Mouse (Mus musculus) midbrain, embryonic 11.5 days (tissue): ENCODE measurements around the gene Dvl3. TPM values are rescaled to one million over a fixed set of nuclear protein-coding genes. Genes with fewer than 3 reads are reported as not detected.

Source experiments
- ATAC-seq: fragments of 200-750 bp; cut with Nextera tagmentation; 2 replicates; pipeline ENCODE4 v1.8.0; 2017; ENCODE audit warnings: moderate TSS enrichment, moderate library complexity; ENCODE audit not compliant: low FRiP score
- DNase-seq: peaks from one replicate; pipeline ENCODE4 v3.0.0; 2015; ENCODE audit warnings: low spot score; ENCODE audit errors: missing footprints
- H3K27ac ChIP-seq: fragments of 300-500 bp; sonication (generic); 2 replicates; pipeline ENCODE4 v1.5.1; 2014; ENCODE audit warnings: low read depth, low read length
- H3K27me3 ChIP-seq: fragments of 300-500 bp; sonication (generic); 2 replicates; pipeline ENCODE4 v1.6.1; 2014; ENCODE audit warnings: mild to moderate bottlenecking, low read length, moderate library complexity, mixed read lengths; ENCODE audit not compliant: control insufficient read depth, insufficient read depth
- H3K36me3 ChIP-seq: fragments of 300-500 bp; sonication (generic); 2 replicates; pipeline ENCODE4 v1.6.1; 2014; ENCODE audit warnings: mild to moderate bottlenecking, low read length, moderate library complexity, mixed read lengths; ENCODE audit not compliant: control insufficient read depth, insufficient read depth
- H3K4me1 ChIP-seq: fragments of 300-500 bp; sonication (generic); 2 replicates; pipeline ENCODE4 v1.6.1; 2014; ENCODE audit warnings: low read length; ENCODE audit not compliant: control insufficient read depth, insufficient read depth
- H3K4me2 ChIP-seq: fragments of 300-500 bp; sonication (generic); 2 replicates; pipeline ENCODE4 v1.6.1; 2014; ENCODE audit warnings: mild to moderate bottlenecking, moderate library complexity
- H3K4me3 ChIP-seq: fragments of 300-500 bp; sonication (generic); 2 replicates; pipeline ENCODE4 v1.5.1; 2014; ENCODE audit warnings: low read depth, low read length
- H3K9ac ChIP-seq: fragments of 300-500 bp; sonication (generic); 2 replicates; pipeline ENCODE4 v1.6.1; 2014; ENCODE audit warnings: low read length
- H3K9me3 ChIP-seq: fragments of 300-500 bp; sonication (generic); 2 replicates; pipeline ENCODE4 v1.6.1; 2016; ENCODE audit warnings: low read length; ENCODE audit not compliant: control insufficient read depth
- WGBS: fragments of 180-500 bp; shearing (Covaris S2); extraction: QIAGEN DNeasy Blood & Tissue Kit; methylation state at CpG from one replicate; pipeline ENCODE4 v1.1.7; 2014; 5-methylcytosine and 5-hydroxymethylcytosine counted together
- polyA plus RNA-seq: library from polyadenylated mRNA; unstranded; fragments of >200 nt; fragmentation: Nextera tagmentation; extraction: Ambion mirVana; gene quantifications from 2 replicates; pipeline ENCODE4 v1.2.1, GENCODE M21; 2014

Gene Dvl3
- polyA plus RNA-seq, 1 experiment from 2014 or later, result 47.7 TPM

DNA sequence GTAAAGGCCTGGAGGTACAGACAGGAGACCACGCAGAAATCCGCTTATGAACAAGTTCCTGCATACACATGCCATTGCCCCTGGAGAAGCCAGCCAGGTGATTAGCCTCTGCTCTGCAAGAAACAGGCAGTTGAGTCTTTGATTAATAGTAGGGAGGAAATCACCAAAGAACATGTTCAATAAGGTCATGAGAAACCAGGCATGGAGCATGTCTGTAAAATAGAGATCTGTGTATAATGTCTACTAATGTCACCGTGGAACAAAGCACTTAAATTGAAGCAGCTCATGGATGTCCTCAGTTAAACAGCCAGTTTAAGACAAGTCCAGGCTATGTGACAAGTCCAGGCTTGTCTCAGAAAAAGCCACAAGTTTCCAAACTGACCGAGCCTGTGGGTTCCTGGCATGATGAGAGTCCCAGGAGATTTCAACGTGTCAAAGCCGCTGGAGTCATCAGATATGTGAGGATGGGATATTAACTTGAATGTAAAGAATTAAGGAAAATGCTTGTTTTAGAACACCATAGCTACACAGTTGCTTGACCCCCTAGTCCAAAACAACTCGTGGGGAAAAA lies 5.4 kb upstream of the Dvl3 start:
- no peak for DNase-seq
- 0 out of 2 replicates have a peak, but pooled peaks cover under 1% of the 10 kb centered on the region for H3K4me1 ChIP-seq
- H3K9ac ChIP-seq, result no peak overlapping the region
- no peak for ATAC-seq
- H3K9me3 ChIP-seq, result no peaks in the 10 kb centered on the region
- H3K36me3 ChIP-seq, result peaks cover 34% of the 10 kb centered on the region
- no peak overlapping the region for H3K27ac ChIP-seq
- H3K4me3 ChIP-seq, result no peak overlapping the region
- 94% methylated on average over 7 of the region's 7 CpGs for WGBS
- no peak overlapping the region for H3K4me2 ChIP-seq
- no peaks in the 10 kb centered on the region for H3K27me3 ChIP-seq

DNA sequence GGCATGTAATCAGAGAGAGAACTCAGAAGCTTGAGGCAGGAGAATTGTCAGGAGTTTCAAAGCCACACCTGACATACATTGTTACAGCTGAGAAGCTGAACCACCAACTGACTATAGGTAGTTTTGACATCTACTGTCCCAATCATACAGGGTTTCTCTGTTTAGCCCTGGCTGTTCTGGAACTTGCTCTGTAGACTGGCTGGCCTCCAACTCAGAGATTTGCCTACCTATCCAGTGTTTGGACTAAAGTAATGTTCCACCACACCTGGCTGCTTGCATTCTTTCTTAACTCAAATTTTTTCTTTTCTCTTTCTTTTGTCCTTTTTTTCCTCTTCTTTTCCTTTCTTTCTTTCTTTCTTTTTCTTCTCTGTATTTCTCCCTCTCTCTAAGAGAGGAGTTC lies 750 bp upstream of the Dvl3 start:
- H3K36me3 ChIP-seq, result peaks cover 3% of the 10 kb centered on the region; the same call in 1 of the 2 replicates

DNA sequence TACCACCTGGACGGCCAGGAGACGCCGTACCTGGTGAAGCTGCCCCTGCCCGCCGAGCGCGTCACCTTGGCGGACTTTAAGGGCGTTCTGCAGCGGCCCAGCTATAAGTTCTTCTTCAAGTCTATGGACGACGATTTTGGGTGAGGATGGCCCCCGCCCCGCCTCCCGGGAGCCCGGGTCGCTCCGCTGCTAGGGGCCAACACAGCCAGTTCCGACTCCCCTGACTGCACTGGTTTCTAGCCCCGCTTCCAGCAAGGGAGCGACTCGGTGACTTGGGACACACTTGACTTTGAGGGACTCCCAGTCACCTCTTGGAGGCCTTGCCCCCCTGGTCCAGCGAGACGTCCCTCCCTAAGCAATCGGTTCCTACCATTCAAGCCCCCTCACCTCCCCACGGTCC lies 434 bp downstream of the Dvl3 start:
- Histone ChIP-seq H3K27ac (peak overlapping the region; percentile 85), H3K4me1 (peaks cover 18% of the 10 kb centered on the region), H3K9ac (peak overlapping the region; percentile 99), H3K4me2 (peak overlapping the region; percentile 81), H3K36me3 (no peaks in the 10 kb centered on the region), H3K9me3 (no peaks in the 10 kb centered on the region), H3K4me3 (peak overlapping the region; percentile 97), H3K27me3 (no peaks in the 10 kb centered on the region)
- no peak; the same call in 1 of the 2 replicates for ATAC-seq
- DNase-seq, result peak; percentile 94
- under 1% methylated on average over 26 of the region's 26 CpGs for WGBS

More for the DNA sequence above, 750 bp upstream of the Dvl3 start:
- H3K27me3 ChIP-seq, result no peaks in the 10 kb centered on the region
- H3K9ac ChIP-seq, result peak overlapping the region; percentile 99; the same call in 1 of the 2 replicates
- H3K4me2 ChIP-seq, result peak overlapping the region; percentile 81
- H3K4me3 ChIP-seq, result peak overlapping the region; percentile 97; the same call in 1 of the 2 replicates
- no peaks in the 10 kb centered on the region for H3K9me3 ChIP-seq
- ATAC-seq (no peak), DNase-seq (no peak)
- H3K4me1 ChIP-seq, result peaks cover 18% of the 10 kb centered on the region
- no peak overlapping the region for H3K27ac ChIP-seq

DNA sequence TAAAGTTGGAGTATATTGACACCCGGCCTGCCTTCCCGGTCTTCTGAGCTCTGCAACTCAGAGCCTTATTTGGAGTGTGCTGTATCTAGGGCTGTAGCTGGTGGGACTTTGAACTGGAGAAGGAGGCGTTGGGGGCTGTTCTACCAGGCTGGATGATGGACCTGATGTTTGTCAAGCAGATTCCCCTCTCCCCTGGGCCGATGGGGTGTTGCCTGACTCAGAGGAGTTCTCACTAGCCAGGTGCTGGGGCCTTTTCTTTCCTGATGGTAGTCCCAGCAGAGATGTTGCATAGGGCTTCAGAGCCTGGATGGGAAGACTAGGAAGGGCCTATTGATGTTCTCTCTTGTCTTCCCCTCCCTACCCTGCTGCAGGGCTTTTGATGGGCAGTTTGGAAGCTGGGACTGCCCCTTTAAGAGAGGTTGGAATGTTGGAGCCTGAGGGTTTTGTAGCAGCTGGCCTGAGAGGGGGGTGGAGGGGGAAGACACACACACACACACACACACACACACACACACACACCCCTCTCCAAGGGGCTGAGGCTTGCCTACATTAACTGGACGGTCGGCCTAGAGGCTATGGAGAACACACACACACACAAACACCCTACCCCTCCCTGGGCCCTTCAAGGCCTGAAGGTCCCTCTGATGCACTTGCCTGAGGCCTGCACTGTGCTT lies 1.1 kb downstream of the Dvl3 start:
- Histone ChIP-seq H3K36me3 (no peaks in the 10 kb centered on the region), H3K9ac (peak overlapping the region; percentile 99), H3K9me3 (no peaks in the 10 kb centered on the region), H3K27ac (peak overlapping the region; percentile 85), H3K4me3 (peak overlapping the region; percentile 97), H3K4me1 (peaks cover 18% of the 10 kb centered on the region), H3K4me2 (peak overlapping the region; percentile 81), H3K27me3 (no peaks in the 10 kb centered on the region)
- DNase-seq (peak; percentile 96), ATAC-seq (peak; percentile 73)
- 0% methylated on average over 6 of the region's 6 CpGs for WGBS

DNA sequence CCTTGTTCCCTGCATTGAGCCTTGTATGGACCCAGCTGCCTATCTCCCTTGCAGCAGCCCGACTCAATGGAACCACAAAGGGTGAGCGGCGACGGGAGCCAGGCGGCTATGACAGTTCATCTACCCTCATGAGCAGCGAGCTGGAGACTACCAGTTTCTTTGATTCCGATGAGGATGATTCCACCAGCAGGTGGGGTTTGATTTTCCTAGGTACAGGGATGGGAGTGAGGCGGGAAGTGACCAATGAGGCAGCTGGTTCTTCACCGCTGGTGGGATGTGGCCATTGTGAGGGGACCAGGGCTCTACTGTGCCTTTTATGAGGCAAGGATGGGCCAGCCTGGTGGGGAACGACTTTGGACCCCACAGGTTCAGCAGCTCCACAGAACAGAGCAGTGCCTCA lies 7.1 kb downstream of the Dvl3 start:
- 86% methylated on average over 10 of the region's 10 CpGs for WGBS
- Histone ChIP-seq H3K4me1 (peaks cover 9% of the 10 kb centered on the region), H3K4me2 (no peak overlapping the region), H3K36me3 (peaks cover 50% of the 10 kb centered on the region), H3K9ac (no peak overlapping the region), H3K27ac (no peak overlapping the region), H3K27me3 (no peaks in the 10 kb centered on the region), H3K9me3 (no peaks in the 10 kb centered on the region), H3K4me3 (no peak overlapping the region)
- ATAC-seq (no peak), DNase-seq (no peak)

DNA sequence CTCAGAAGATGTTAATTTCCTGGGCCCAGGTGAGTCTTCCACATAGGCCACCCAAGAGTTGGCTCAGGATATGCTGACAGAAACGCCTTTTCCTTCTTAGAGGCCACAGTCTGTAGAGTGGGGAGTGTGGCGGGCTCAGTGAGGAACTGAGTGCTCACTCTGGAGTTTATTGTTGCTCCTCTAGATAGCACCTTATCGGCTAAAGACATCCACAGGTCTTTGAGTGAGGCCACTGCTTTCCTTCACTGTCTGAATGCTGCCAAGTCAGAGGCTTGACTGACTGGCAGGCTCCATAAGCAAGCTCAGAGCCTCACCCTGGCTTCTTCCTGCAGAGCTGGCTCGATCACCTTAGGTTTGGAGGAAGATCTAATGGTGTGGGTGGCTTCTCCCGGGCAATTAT lies 12.0 kb downstream of the Dvl3 start:
- H3K27me3 ChIP-seq, result no peaks in the 10 kb centered on the region
- WGBS, result 91% methylated on average over 5 of the region's 5 CpGs
- DNase-seq (no peak), ATAC-seq (no peak)
- H3K9ac ChIP-seq, result no peak overlapping the region
- no peak overlapping the region for H3K27ac ChIP-seq
- H3K4me1 ChIP-seq, result no peaks in the 10 kb centered on the region
- no peak overlapping the region for H3K4me2 ChIP-seq
- H3K36me3 ChIP-seq, result peaks cover 62% of the 10 kb centered on the region
- no peaks in the 10 kb centered on the region for H3K9me3 ChIP-seq
- no peak overlapping the region for H3K4me3 ChIP-seq

DNA sequence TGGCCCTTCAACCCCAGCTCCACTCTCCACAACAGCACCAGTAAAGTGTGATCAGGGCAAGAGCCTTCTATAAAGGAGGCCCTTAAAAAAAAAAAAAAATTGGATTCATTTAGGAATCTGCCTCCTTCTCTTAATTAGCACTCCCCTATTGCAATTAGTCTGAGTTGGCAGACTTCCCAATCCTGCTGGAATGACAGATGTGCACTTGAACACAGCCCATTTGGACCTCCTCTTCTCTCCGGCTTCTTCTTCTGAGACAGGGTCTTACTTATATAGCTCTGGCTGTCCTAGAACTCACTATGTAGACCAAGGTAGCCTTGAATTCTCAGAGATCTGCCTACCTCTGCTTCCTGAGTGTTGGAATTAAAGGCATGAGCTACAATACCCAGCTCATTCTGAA lies 12.6 kb downstream of the Dvl3 start:
- Histone ChIP-seq H3K4me3 (no peak overlapping the region), H3K27ac (no peak overlapping the region), H3K27me3 (no peaks in the 10 kb centered on the region), H3K9ac (no peak overlapping the region), H3K4me1 (no peaks in the 10 kb centered on the region), H3K4me2 (no peak overlapping the region), H3K9me3 (no peaks in the 10 kb centered on the region), H3K36me3 (peaks cover 56% of the 10 kb centered on the region)
- no peak for ATAC-seq
- WGBS, result 88% methylated on average over 1 of the region's 1 CpGs
- DNase-seq, result no peak

DNA sequence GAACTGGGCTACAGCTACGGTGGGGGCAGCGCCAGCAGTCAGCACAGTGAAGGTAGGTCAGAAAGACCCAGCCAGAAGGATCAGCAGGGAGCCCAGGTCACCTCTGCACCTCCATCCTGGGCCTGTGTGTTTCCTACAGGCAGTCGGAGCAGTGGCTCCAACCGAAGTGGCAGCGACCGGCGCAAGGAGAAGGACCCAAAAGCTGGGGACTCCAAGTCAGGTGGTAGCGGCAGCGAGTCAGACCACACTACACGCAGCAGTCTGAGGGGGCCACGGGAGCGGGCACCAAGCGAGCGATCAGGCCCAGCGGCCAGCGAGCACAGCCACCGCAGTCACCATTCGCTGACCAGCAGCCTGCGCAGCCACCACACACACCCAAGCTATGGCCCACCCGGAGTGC lies 14.2 kb downstream of the Dvl3 start:
- no peak for DNase-seq
- H3K27ac ChIP-seq, result no peak overlapping the region
- peaks cover 46% of the 10 kb centered on the region for H3K36me3 ChIP-seq
- no peak for ATAC-seq
- no peaks in the 10 kb centered on the region for H3K27me3 ChIP-seq
- 96% methylated on average over 20 of the region's 20 CpGs for WGBS
- no peak overlapping the region for H3K4me2 ChIP-seq
- no peaks in the 10 kb centered on the region for H3K9me3 ChIP-seq
- H3K9ac ChIP-seq, result no peak overlapping the region
- peaks cover under 1% of the 10 kb centered on the region for H3K4me1 ChIP-seq
- no peak overlapping the region for H3K4me3 ChIP-seq

DNA sequence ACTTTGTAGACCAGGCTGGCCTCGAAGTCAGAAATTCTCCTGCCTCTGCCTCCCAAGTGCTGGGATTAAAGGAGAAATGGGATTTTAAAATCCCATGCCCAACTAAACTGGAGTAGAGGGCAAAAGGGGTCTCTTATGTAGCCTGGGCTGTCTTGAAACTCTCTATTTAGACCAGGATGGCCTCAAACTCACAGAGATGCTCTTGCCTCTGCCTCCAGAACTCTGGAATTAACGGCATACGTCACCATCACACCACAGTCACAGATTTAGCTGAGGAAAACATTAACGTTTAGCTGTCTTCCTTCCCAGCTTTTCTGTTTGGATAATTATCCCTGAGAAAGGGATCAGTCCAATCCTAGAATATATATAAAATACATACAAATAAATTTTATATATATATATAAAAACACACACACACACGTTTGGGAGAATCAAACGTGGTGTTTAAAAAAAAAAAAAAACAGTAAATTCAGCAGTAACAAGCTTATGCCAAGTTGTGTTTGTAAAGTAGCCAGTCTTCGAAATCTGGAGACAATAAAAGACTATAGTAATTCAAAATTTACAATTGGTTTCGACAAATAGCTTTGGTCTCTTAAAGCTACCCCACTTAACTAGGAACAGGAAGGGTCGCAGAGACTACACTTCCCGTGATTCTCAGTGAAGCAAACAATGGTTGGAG lies 18.0 kb downstream of the Dvl3 start:
- H3K4me1 ChIP-seq, result peaks cover 16% of the 10 kb centered on the region
- WGBS, result 52% methylated on average over 10 of the region's 10 CpGs
- no peak overlapping the region for H3K27ac ChIP-seq
- H3K4me3 ChIP-seq, result no peak overlapping the region
- ATAC-seq, result no peak
- H3K9me3 ChIP-seq, result no peaks in the 10 kb centered on the region
- DNase-seq, result no peak
- no peak overlapping the region for H3K4me2 ChIP-seq
- H3K9ac ChIP-seq, result no peak overlapping the region
- H3K36me3 ChIP-seq, result peaks cover 17% of the 10 kb centered on the region
- H3K27me3 ChIP-seq, result no peaks in the 10 kb centered on the region
